Mouse (Mus musculus) neural tube, embryonic 11.5 days (tissue): ENCODE measurements around the gene Tecta. TPM values are rescaled to one million over a fixed set of nuclear protein-coding genes. Genes with fewer than 3 reads are reported as not detected.

ENCODE experiments used
- ATAC-seq: fragments of 200-750 bp; cut with Nextera tagmentation; 2 replicates; pipeline ENCODE4 v1.8.0; 2017; ENCODE audit warnings: moderate number of reproducible peaks, mild to moderate bottlenecking, moderate TSS enrichment, moderate library complexity; ENCODE audit not compliant: insufficient read depth, low FRiP score, low TSS enrichment
- DNase-seq: peaks from one replicate; pipeline ENCODE4 v3.0.0-alpha.2; 2015; ENCODE audit warnings: low spot score
- H3K27ac ChIP-seq: fragments of 300-500 bp; sonication (generic); 2 replicates; pipeline ENCODE4 v1.5.1; 2014; ENCODE audit warnings: low read depth, mild to moderate bottlenecking, low read length
- H3K27me3 ChIP-seq: fragments of 300-500 bp; sonication (generic); 2 replicates; pipeline ENCODE4 v1.6.1; 2014; ENCODE audit warnings: mild to moderate bottlenecking, low read length, mixed read lengths; ENCODE audit not compliant: control insufficient read depth, insufficient read depth
- H3K36me3 ChIP-seq: fragments of 300-500 bp; sonication (generic); 2 replicates; pipeline ENCODE4 v1.6.1; 2014; ENCODE audit warnings: mild to moderate bottlenecking, low read length, moderate library complexity, mixed read lengths; ENCODE audit not compliant: control insufficient read depth, insufficient read depth
- H3K4me1 ChIP-seq: fragments of 300-500 bp; sonication (generic); 2 replicates; pipeline ENCODE4 v1.6.1; 2014; ENCODE audit warnings: low read length, mixed read lengths; ENCODE audit not compliant: control insufficient read depth, insufficient read depth
- H3K4me2 ChIP-seq: fragments of 300-500 bp; sonication (generic); 2 replicates; pipeline ENCODE4 v1.6.1; 2014; ENCODE audit warnings: low read depth, mild to moderate bottlenecking, moderate library complexity
- H3K4me3 ChIP-seq: fragments of 300-500 bp; sonication (generic); 2 replicates; pipeline ENCODE4 v1.5.1; 2014; ENCODE audit warnings: low read depth, low read length
- H3K9ac ChIP-seq: fragments of 300-500 bp; sonication (generic); 2 replicates; pipeline ENCODE4 v1.6.1; 2014; ENCODE audit warnings: mild to moderate bottlenecking, low read length
- H3K9me3 ChIP-seq: fragments of 300-500 bp; sonication (generic); 2 replicates; pipeline ENCODE4 v1.6.1; 2016; ENCODE audit warnings: low read length; ENCODE audit not compliant: control insufficient read depth
- WGBS: fragments of 180-500 bp; shearing (Covaris S2); extraction: QIAGEN DNeasy Blood & Tissue Kit; methylation state at CpG from one replicate; pipeline ENCODE4 v1.1.7; 2014; 5-methylcytosine and 5-hydroxymethylcytosine counted together
- polyA plus RNA-seq: library from polyadenylated mRNA; unstranded; fragments of >200 nt; fragmentation: Nextera tagmentation; extraction: Ambion mirVana; gene quantifications from 2 replicates; pipeline ENCODE4 v1.2.1, GENCODE M21; 2014

The Tecta gene
- polyA plus RNA-seq, result 0.39 and 0.54 TPM in 2 replicates

GRCm38 (mm10) chr9:42399829-42400228, at the start of gene Tecta:
TSS of gene Tecta (minus strand) at chr9:42399929.
- H3K4me2 ChIP-seq, result no peak within 1 kb of the TSS
- H3K36me3 ChIP-seq, result no peaks in the 10 kb centered on the region
- H3K4me3 ChIP-seq, result no peak within 1 kb of the TSS
- no peaks in the 10 kb centered on the region for H3K9me3 ChIP-seq
- DNase-seq, result no peak
- H3K4me1 ChIP-seq, result no peaks in the 10 kb centered on the region
- no peak for ATAC-seq
- no peak within 1 kb of the TSS for H3K27ac ChIP-seq
- H3K9ac ChIP-seq, result no peak within 1 kb of the TSS
- no peaks in the 10 kb centered on the region for H3K27me3 ChIP-seq
- 71% methylated on average over 6 of the region's 6 CpGs for WGBS

- DNase-seq (no peak), ATAC-seq (no peak)
- H3K4me2 ChIP-seq, result no peak overlapping the region
- no peak overlapping the region for H3K27ac ChIP-seq
- H3K4me3 ChIP-seq, result no peak overlapping the region
- WGBS, result 94% methylated on average over 6 of the region's 6 CpGs
- no peaks in the 10 kb centered on the region for H3K27me3 ChIP-seq
- no peaks in the 10 kb centered on the region for H3K9me3 ChIP-seq
- H3K36me3 ChIP-seq, result no peaks in the 10 kb centered on the region
- no peaks in the 10 kb centered on the region for H3K4me1 ChIP-seq
- no peak overlapping the region for H3K9ac ChIP-seq
Measured at GRCm38 (mm10) chr9:42449043-42449442, 49.3 kb upstream of the Tecta start.

GRCm38 (mm10) chr9:42442100-42442499, 42.4 kb upstream of the Tecta start:
- peaks cover 8% of the 10 kb centered on the region for H3K36me3 ChIP-seq

GRCm38 (mm10) chr9:42441234-42441633, 41.5 kb upstream of the Tecta start:
- H3K9ac ChIP-seq, result no peak overlapping the region
- no peaks in the 10 kb centered on the region; the same call in 1 of the 2 replicates for H3K4me1 ChIP-seq
- H3K27ac ChIP-seq, result no peak overlapping the region
- peaks cover 8% of the 10 kb centered on the region for H3K36me3 ChIP-seq
- DNase-seq (no peak), ATAC-seq (no peak)
- WGBS, result 95% methylated on average over 2 of the region's 2 CpGs
- H3K4me3 ChIP-seq, result no peak overlapping the region
- H3K9me3 ChIP-seq, result no peaks in the 10 kb centered on the region
- H3K4me2 ChIP-seq, result no peak overlapping the region
- H3K27me3 ChIP-seq, result no peaks in the 10 kb centered on the region

More at GRCm38 (mm10) chr9:42442100-42442499, 42.4 kb upstream of the Tecta start:
- ATAC-seq (no peak), DNase-seq (no peak)
- no peaks in the 10 kb centered on the region; the same call in 1 of the 2 replicates for H3K4me1 ChIP-seq
- no peaks in the 10 kb centered on the region for H3K9me3 ChIP-seq
- 89% methylated on average over 8 of the region's 8 CpGs for WGBS
- H3K4me2 ChIP-seq, result no peak overlapping the region
- no peak overlapping the region for H3K27ac ChIP-seq
- H3K27me3 ChIP-seq, result no peaks in the 10 kb centered on the region
- H3K9ac ChIP-seq, result no peak overlapping the region
- H3K4me3 ChIP-seq, result no peak overlapping the region

GRCm38 (mm10) chr9:42439446-42439845, 39.7 kb upstream of the Tecta start:
- peaks cover 8% of the 10 kb centered on the region for H3K36me3 ChIP-seq
- no peak overlapping the region for H3K4me3 ChIP-seq
- H3K4me2 ChIP-seq, result no peak overlapping the region
- no peak overlapping the region for H3K27ac ChIP-seq
- no peak overlapping the region for H3K9ac ChIP-seq
- WGBS, result 37% methylated on average over 4 of the region's 4 CpGs
- H3K4me1 ChIP-seq, result no peaks in the 10 kb centered on the region; the same call in 1 of the 2 replicates
- DNase-seq (no peak), ATAC-seq (no peak)
- H3K27me3 ChIP-seq, result no peaks in the 10 kb centered on the region
- H3K9me3 ChIP-seq, result no peaks in the 10 kb centered on the region

GRCm38 (mm10) chr9:42432155-42432554, 32.4 kb upstream of the Tecta start:
- Histone ChIP-seq H3K27ac (no peak overlapping the region), H3K4me3 (no peak overlapping the region), H3K27me3 (no peaks in the 10 kb centered on the region), H3K4me2 (no peak overlapping the region), H3K9me3 (no peaks in the 10 kb centered on the region), H3K36me3 (no peaks in the 10 kb centered on the region; the same call in none of the 2 replicates), H3K9ac (no peak overlapping the region), H3K4me1 (no peaks in the 10 kb centered on the region; the same call in 1 of the 2 replicates)
- DNase-seq, result no peak
- no peak for ATAC-seq
- WGBS, result 98% methylated on average over 2 of the region's 2 CpGs

- peaks cover 1% of the 10 kb centered on the region; the same call in 1 of the 2 replicates for H3K4me1 ChIP-seq
- H3K4me2 ChIP-seq, result no peak overlapping the region
- no peaks in the 10 kb centered on the region; the same call in 1 of the 2 replicates for H3K36me3 ChIP-seq
- no peaks in the 10 kb centered on the region for H3K9me3 ChIP-seq
- no peaks in the 10 kb centered on the region for H3K27me3 ChIP-seq
- ATAC-seq, result no peak
- no peak overlapping the region for H3K9ac ChIP-seq
- H3K27ac ChIP-seq, result no peak overlapping the region
- H3K4me3 ChIP-seq, result no peak overlapping the region
- DNase-seq, result no peak
- WGBS, result 96% methylated on average over 2 of the region's 2 CpGs
Measured at GRCm38 (mm10) chr9:42431606-42432005, 31.9 kb upstream of the Tecta start.

GRCm38 (mm10) chr9:42428060-42428924, 28.6 kb upstream of the Tecta start:
- no peaks in the 10 kb centered on the region for H3K36me3 ChIP-seq
- DNase-seq (no peak), ATAC-seq (no peak)
- H3K4me3 ChIP-seq, result no peak overlapping the region
- H3K27me3 ChIP-seq, result no peaks in the 10 kb centered on the region
- no peak overlapping the region for H3K4me2 ChIP-seq
- no peak overlapping the region for H3K27ac ChIP-seq
- peaks cover 3% of the 10 kb centered on the region; the same call in 1 of the 2 replicates for H3K4me1 ChIP-seq
- H3K9ac ChIP-seq, result no peak overlapping the region
- no peaks in the 10 kb centered on the region for H3K9me3 ChIP-seq
- 70% methylated on average over 12 of the region's 12 CpGs for WGBS
